Mouse (Mus musculus): Measurements from ENCODE around the gene Apbb2.

DNA sequence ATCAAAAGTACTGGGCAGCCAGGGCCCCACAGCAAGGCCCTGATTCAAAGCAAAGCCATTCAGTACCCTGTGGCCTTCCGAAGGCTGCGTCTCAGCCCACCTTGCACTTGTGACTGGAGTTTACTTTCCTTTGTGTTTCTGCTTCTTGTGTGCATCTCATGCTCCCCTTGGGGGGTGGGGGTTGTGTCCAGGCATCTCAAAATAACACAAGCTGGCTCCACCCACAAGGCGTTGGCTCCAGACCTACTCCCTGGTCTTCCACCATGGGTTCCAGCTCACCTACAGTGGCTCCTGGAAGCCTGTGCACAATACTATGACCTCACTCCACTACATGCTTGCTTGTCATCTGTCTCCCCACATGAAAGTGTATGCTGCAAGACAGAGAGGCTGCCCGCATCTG lies 88.2 kb downstream of the Apbb2 start:
- no peak for TF ChIP-seq EP300 (IDR thresholded peaks at IDR 0.05; ENCODE audit: insufficient read depth, low read depth, low read length)
- no peak for TF ChIP-seq CTCF (IDR thresholded peaks at IDR 0.05)
